Mouse (Mus musculus) kidney, embryonic 14.5 days (tissue): ENCODE measurements at regions not wholly inside any gene's neighbourhood (a gene's known extent, or its start where the extent isn't known, plus 50 kb on each side); places are given as distances from the start of the nearest gene placed in this dataset.

ENCODE experiments used
- ATAC-seq: fragments of 200-750 bp; cut with Nextera tagmentation; 2 replicates; pipeline ENCODE4 v1.8.0; 2017; ENCODE audit warnings: moderate number of reproducible peaks, mild to moderate bottlenecking, moderate TSS enrichment, moderate library complexity; ENCODE audit not compliant: low FRiP score, low TSS enrichment
- H3K27ac ChIP-seq: fragments of 300-500 bp; sonication (generic); 2 replicates; pipeline ENCODE4 v1.5.1; 2014; ENCODE audit warnings: low read depth, mild to moderate bottlenecking, low read length, moderate library complexity, mixed read lengths
- H3K27me3 ChIP-seq: fragments of 300-500 bp; sonication (generic); 2 replicates; pipeline ENCODE4 v1.6.1; 2014; ENCODE audit warnings: mild to moderate bottlenecking, low read length; ENCODE audit not compliant: control insufficient read depth, insufficient read depth
- H3K36me3 ChIP-seq: fragments of 300-500 bp; sonication (generic); 2 replicates; pipeline ENCODE4 v1.6.1; 2014; ENCODE audit warnings: low read length, mixed read lengths; ENCODE audit not compliant: control insufficient read depth, insufficient read depth
- H3K4me1 ChIP-seq: fragments of 300-500 bp; sonication (generic); 2 replicates; pipeline ENCODE4 v1.6.1; 2014; ENCODE audit warnings: low read length, mixed read lengths; ENCODE audit not compliant: control insufficient read depth, insufficient read depth
- H3K4me2 ChIP-seq: fragments of 300-500 bp; sonication (generic); replicated peaks from 2 replicates; pipeline ENCODE4 v1.6.1; 2014; ENCODE audit warnings: low read depth, mild to moderate bottlenecking, low read length
- H3K4me3 ChIP-seq: fragments of 300-500 bp; sonication (generic); 2 replicates; pipeline ENCODE4 v1.5.1; 2014; ENCODE audit warnings: mild to moderate bottlenecking, low read length
- H3K9ac ChIP-seq: fragments of 300-500 bp; sonication (generic); 2 replicates; pipeline ENCODE4 v1.6.1; 2014; ENCODE audit warnings: low read depth, mild to moderate bottlenecking, low read length, moderate library complexity
- H3K9me3 ChIP-seq: fragments of 300-500 bp; sonication (generic); 2 replicates; pipeline ENCODE4 v1.6.1; 2016; ENCODE audit warnings: low read length; ENCODE audit not compliant: control insufficient read depth
- WGBS: fragments of 180-500 bp; shearing (Covaris S2); extraction: QIAGEN DNeasy Blood & Tissue Kit; methylation state at CpG from one replicate; pipeline ENCODE4 v1.1.7; 2014; 5-methylcytosine and 5-hydroxymethylcytosine counted together

GRCm38 (mm10) chr5:50570701-50571100 is 511.9 kb upstream of the Adgra3 start:
- H3K9me3 ChIP-seq, result no peaks in the 10 kb centered on the region
- H3K4me1 ChIP-seq, result no peaks in the 10 kb centered on the region
- no peak overlapping the region for H3K4me2 ChIP-seq
- H3K4me3 ChIP-seq, result no peak overlapping the region
- 75% methylated on average over 5 of the region's 5 CpGs for WGBS
- no peak overlapping the region for H3K27ac ChIP-seq
- no peaks in the 10 kb centered on the region for H3K27me3 ChIP-seq
- ATAC-seq, result no peak
- no peak overlapping the region for H3K9ac ChIP-seq
- H3K36me3 ChIP-seq, result no peaks in the 10 kb centered on the region

GRCm38 (mm10) chr5:50551125-50551524 is 492.3 kb upstream of the Adgra3 start:
- no peak overlapping the region for H3K4me2 ChIP-seq
- ATAC-seq, result no peak
- no peak overlapping the region for H3K9ac ChIP-seq
- no peak overlapping the region for H3K27ac ChIP-seq
- H3K27me3 ChIP-seq, result no peaks in the 10 kb centered on the region
- H3K36me3 ChIP-seq, result no peaks in the 10 kb centered on the region
- no peaks in the 10 kb centered on the region for H3K4me1 ChIP-seq
- H3K9me3 ChIP-seq, result no peaks in the 10 kb centered on the region
- no peak overlapping the region for H3K4me3 ChIP-seq

- no peaks in the 10 kb centered on the region for H3K36me3 ChIP-seq
- H3K4me1 ChIP-seq, result no peaks in the 10 kb centered on the region
- WGBS, result 24% methylated on average over 2 of the region's 2 CpGs
- no peak overlapping the region for H3K4me3 ChIP-seq
- no peak overlapping the region for H3K9ac ChIP-seq
- peak; percentile 83 for ATAC-seq
- no peak overlapping the region for H3K4me2 ChIP-seq
- H3K9me3 ChIP-seq, result no peaks in the 10 kb centered on the region
- no peaks in the 10 kb centered on the region for H3K27me3 ChIP-seq
- no peak overlapping the region for H3K27ac ChIP-seq
Measured at GRCm38 (mm10) chr5:50512539-50512938, 453.7 kb upstream of the Adgra3 start.

GRCm38 (mm10) chr5:50509696-50510421 is 451.1 kb upstream of the Adgra3 start:
- no peak overlapping the region for H3K4me3 ChIP-seq
- no peaks in the 10 kb centered on the region for H3K27me3 ChIP-seq
- WGBS, result 83% methylated on average over 3 of the region's 3 CpGs
- no peak overlapping the region for H3K4me2 ChIP-seq
- ATAC-seq, result no peak
- no peaks in the 10 kb centered on the region for H3K4me1 ChIP-seq
- H3K27ac ChIP-seq, result no peak overlapping the region
- H3K36me3 ChIP-seq, result no peaks in the 10 kb centered on the region
- no peak overlapping the region for H3K9ac ChIP-seq
- H3K9me3 ChIP-seq, result no peaks in the 10 kb centered on the region

GRCm38 (mm10) chr5:50490223-50490622 is 431.4 kb upstream of the Adgra3 start:
- H3K27me3 ChIP-seq, result no peaks in the 10 kb centered on the region
- ATAC-seq, result no peak
- H3K4me2 ChIP-seq, result no peak overlapping the region
- H3K4me3 ChIP-seq, result no peak overlapping the region
- H3K9ac ChIP-seq, result no peak overlapping the region
- H3K36me3 ChIP-seq, result no peaks in the 10 kb centered on the region
- H3K9me3 ChIP-seq, result no peaks in the 10 kb centered on the region
- no peaks in the 10 kb centered on the region for H3K4me1 ChIP-seq
- 83% methylated on average over 3 of the region's 3 CpGs for WGBS
- no peak overlapping the region for H3K27ac ChIP-seq

- Histone ChIP-seq H3K4me3 (no peak overlapping the region), H3K4me2 (no peak overlapping the region), H3K27ac (no peak overlapping the region), H3K9ac (no peak overlapping the region), H3K27me3 (no peaks in the 10 kb centered on the region), H3K4me1 (no peaks in the 10 kb centered on the region), H3K36me3 (no peaks in the 10 kb centered on the region), H3K9me3 (no peaks in the 10 kb centered on the region)
- WGBS, result 21% methylated on average over 3 of the region's 3 CpGs
- ATAC-seq, result no peak
Measured at GRCm38 (mm10) chr5:50476985-50477384, 418.2 kb upstream of the Adgra3 start.

- no peak overlapping the region for H3K4me2 ChIP-seq
- H3K36me3 ChIP-seq, result no peaks in the 10 kb centered on the region
- H3K4me1 ChIP-seq, result no peaks in the 10 kb centered on the region
- H3K9ac ChIP-seq, result no peak overlapping the region
- H3K27ac ChIP-seq, result no peak overlapping the region
- H3K27me3 ChIP-seq, result no peaks in the 10 kb centered on the region
- ATAC-seq, result no peak
- 64% methylated on average over 3 of the region's 3 CpGs for WGBS
- no peak overlapping the region for H3K4me3 ChIP-seq
- no peaks in the 10 kb centered on the region for H3K9me3 ChIP-seq
Measured at GRCm38 (mm10) chr5:50461491-50461890, 402.7 kb upstream of the Adgra3 start.

- no peak overlapping the region for H3K4me2 ChIP-seq
- no peak overlapping the region for H3K4me3 ChIP-seq
- no peaks in the 10 kb centered on the region for H3K36me3 ChIP-seq
- H3K4me1 ChIP-seq, result no peaks in the 10 kb centered on the region
- H3K27ac ChIP-seq, result no peak overlapping the region
- WGBS, result 88% methylated on average over 6 of the region's 6 CpGs
- H3K27me3 ChIP-seq, result no peaks in the 10 kb centered on the region
- H3K9ac ChIP-seq, result no peak overlapping the region
- no peaks in the 10 kb centered on the region for H3K9me3 ChIP-seq
- no peak for ATAC-seq
Measured at GRCm38 (mm10) chr5:50457621-50458020, 398.8 kb upstream of the Adgra3 start.

- WGBS, result 88% methylated on average over 2 of the region's 2 CpGs
- ATAC-seq, result no peak
- no peak overlapping the region for H3K4me2 ChIP-seq
- no peaks in the 10 kb centered on the region for H3K27me3 ChIP-seq
- no peak overlapping the region for H3K9ac ChIP-seq
- H3K4me3 ChIP-seq, result no peak overlapping the region
- H3K9me3 ChIP-seq, result no peaks in the 10 kb centered on the region
- H3K36me3 ChIP-seq, result no peaks in the 10 kb centered on the region
- H3K4me1 ChIP-seq, result no peaks in the 10 kb centered on the region
- no peak overlapping the region for H3K27ac ChIP-seq
Measured at GRCm38 (mm10) chr5:50454387-50454786, 395.6 kb upstream of the Adgra3 start.
